Mouse (Mus musculus) urinary bladder, adult 2 months (tissue): ENCODE results near the gene Nktr. TPM values are rescaled to one million over a fixed set of nuclear protein-coding genes. Genes with fewer than 3 reads are reported as not detected.

Experiments
- DNase-seq: peaks from one replicate; pipeline ENCODE4 v3.0.0; 2022; ENCODE audit warnings: low spot score
- polyA plus RNA-seq: library from polyadenylated mRNA; depleted of rRNA; stranded (reverse); fragments of >200 nt; gene quantifications from 2 replicates; pipeline ENCODE4 v1.2.3, GENCODE M21; 2012

The Nktr gene
- polyA plus RNA-seq, 1 experiment = 120 TPM

- no peak for DNase-seq
Observed at GRCm38 (mm10) chr9:121761091-121761665, 42.2 kb downstream of the Nktr start.

- DNase-seq = no peak
Observed at GRCm38 (mm10) chr9:121761787-121762186, 42.8 kb downstream of the Nktr start.

- peak; percentile 19 for DNase-seq
Observed at GRCm38 (mm10) chr9:121762248-121762647, 43.3 kb downstream of the Nktr start.

- peak; percentile 19 for DNase-seq
Observed at GRCm38 (mm10) chr9:121762761-121763160, 43.8 kb downstream of the Nktr start.

- peak; percentile 24 for DNase-seq
Observed at GRCm38 (mm10) chr9:121763716-121764115, 44.7 kb downstream of the Nktr start.

- DNase-seq = no peak
Observed at GRCm38 (mm10) chr9:121765166-121765855, 46.3 kb downstream of the Nktr start.

GRCm38 (mm10) chr9:121772412-121772811 lies 53.4 kb downstream of the Nktr start:
- DNase-seq = no peak

- no peak for DNase-seq
Observed at GRCm38 (mm10) chr9:121775951-121776350, 57.0 kb downstream of the Nktr start.

- no peak for DNase-seq
Observed at GRCm38 (mm10) chr9:121776511-121776910, 57.5 kb downstream of the Nktr start.

GRCm38 (mm10) chr9:121777484-121778065 lies 58.6 kb downstream of the Nktr start, which contains the start of gene Klhl40:
Gene Klhl40, plus strand, starts transcription at chr9:121777607.
- DNase-seq = no peak

GRCm38 (mm10) chr9:121778066-121778624 lies 59.2 kb downstream of the Nktr start:
- no peak for DNase-seq

- no peak for DNase-seq
Observed at GRCm38 (mm10) chr9:121784801-121785200, 65.8 kb downstream of the Nktr start.

GRCm38 (mm10) chr9:121785261-121785660 lies 66.3 kb downstream of the Nktr start:
- no peak for DNase-seq

- no peak for DNase-seq
Observed at GRCm38 (mm10) chr9:121786359-121786758, 67.4 kb downstream of the Nktr start.

- peak; percentile 41 for DNase-seq
Observed at GRCm38 (mm10) chr9:121791206-121791605, 72.2 kb downstream of the Nktr start.

- no peak for DNase-seq
Observed at GRCm38 (mm10) chr9:121791757-121792521, 73.0 kb downstream of the Nktr start, which contains the start of gene Hhatl. Gene Hhatl, minus strand, starts transcription at chr9:121792507.

- DNase-seq = no peak
Observed at GRCm38 (mm10) chr9:121794972-121795539, 76.1 kb downstream of the Nktr start.

- DNase-seq = no peak
Observed at GRCm38 (mm10) chr9:121797722-121798121, 78.8 kb downstream of the Nktr start.

- no peak for DNase-seq
Observed at GRCm38 (mm10) chr9:121798887-121799520, 80.0 kb downstream of the Nktr start.

GRCm38 (mm10) chr9:121802747-121803146 lies 83.8 kb downstream of the Nktr start:
- no peak for DNase-seq
